Mouse (Mus musculus): Measurements from ENCODE around the gene Dnah9.

The Dnah9 gene

GRCm38 (mm10) chr11:65918480-65919236, 249.7 kb downstream of the Dnah9 start:
- no peak for DNase-seq

- DNase-seq: no peak
Observed at GRCm38 (mm10) chr11:65909195-65909594, 259.2 kb downstream of the Dnah9 start.

DNA sequence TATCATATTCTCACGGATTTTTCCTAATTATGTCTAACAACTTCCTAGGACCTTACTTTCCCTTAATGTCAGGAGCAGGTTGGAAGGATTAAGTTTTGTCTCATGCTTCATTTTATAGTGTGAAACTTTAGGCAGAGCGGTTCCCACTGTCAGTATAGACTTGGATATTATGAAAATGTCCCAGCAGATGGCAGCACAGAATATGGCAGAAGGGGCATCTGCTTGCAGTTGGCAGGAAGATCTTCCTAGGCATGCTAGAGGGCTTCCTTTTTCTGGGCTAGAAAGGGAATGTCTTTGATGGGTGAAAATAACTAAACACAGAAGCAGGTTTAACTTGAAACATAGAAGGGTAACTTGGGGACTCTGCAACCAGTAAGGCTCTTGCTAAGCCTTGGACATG, 262.9 kb downstream of the Dnah9 start:
- DNase-seq: peak; percentile 17

- DNase-seq: no peak
Observed at GRCm38 (mm10) chr11:65903944-65904343, 264.4 kb downstream of the Dnah9 start.

DNA sequence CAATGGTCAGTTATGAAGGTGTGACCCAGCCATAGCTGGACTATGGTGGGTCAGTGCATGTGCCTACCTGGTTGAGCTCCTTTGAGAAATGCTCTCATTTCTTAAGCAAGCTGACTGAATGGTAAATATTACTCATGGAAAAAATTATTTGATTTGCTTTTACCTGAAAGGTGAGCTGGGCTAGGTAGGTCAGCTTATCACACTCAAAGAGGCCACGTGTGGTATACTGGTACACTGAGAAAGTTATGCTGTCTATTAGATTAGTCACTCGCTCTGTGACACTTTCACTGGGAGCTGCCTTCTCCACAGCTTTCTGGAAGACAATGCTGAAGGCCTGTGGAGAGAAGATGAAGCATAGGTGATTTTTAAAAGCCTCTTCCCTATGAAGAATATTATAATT, 286.9 kb downstream of the Dnah9 start:
- no peak for DNase-seq

- DNase-seq: no peak
Observed at GRCm38 (mm10) chr11:65877146-65877775, 291.1 kb downstream of the Dnah9 start.

DNA sequence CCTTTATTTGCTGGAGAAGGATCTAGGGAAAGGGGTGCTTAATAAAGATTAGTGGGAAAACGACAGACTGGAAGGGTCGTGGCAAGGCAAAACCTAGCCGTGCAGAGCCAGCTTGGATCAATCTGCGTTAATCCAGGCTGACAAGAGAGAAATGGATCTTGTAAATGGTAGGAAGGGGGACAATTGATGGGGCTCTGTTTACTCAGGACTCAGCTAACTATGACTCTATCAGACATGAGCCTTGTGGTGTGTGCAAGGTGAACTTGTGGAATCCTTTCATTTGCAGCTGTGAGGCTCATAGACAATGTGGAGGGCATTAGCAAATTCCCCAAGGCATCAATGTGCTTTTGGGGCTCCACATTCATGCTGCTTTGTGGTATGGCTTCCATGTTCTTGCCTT, 306.9 kb downstream of the Dnah9 start:
- no peak for DNase-seq

- peak; percentile 21 for DNase-seq
Observed at GRCm38 (mm10) chr11:65852066-65852465, 316.3 kb downstream of the Dnah9 start.

GRCm38 (mm10) chr11:65846446-65846845, 321.9 kb downstream of the Dnah9 start:
- DNase-seq: no peak

GRCm38 (mm10) chr11:65838999-65839398, 329.4 kb downstream of the Dnah9 start:
- DNase-seq: peak; percentile 77

- no peak for DNase-seq
Observed at GRCm38 (mm10) chr11:65824556-65824955, 343.8 kb downstream of the Dnah9 start.

GRCm38 (mm10) chr11:65820877-65821276, 347.5 kb downstream of the Dnah9 start:
- peak; percentile 84 for DNase-seq

GRCm38 (mm10) chr11:65820280-65820679, 348.1 kb downstream of the Dnah9 start:
- peak; percentile 23 for DNase-seq

DNA sequence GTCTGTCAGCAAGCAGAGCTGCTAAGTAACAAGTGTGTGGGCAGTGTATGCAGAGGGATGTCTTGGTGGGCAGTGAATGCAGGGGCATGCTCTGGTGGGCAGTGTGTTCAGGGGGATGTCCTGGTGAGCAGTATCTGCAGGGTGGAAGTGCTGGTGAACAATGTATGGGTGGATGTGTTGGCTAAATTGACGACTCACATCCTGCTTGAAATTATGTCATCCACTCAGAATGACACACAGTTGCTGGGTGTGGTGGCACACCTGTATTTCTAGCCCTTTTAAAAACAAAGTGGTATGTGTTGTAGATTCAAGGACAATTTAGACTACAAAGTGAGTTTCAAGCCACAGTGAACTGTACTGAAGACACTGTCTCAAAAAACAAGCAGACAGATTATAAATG, 350.2 kb downstream of the Dnah9 start:
- no peak for DNase-seq

- DNase-seq: no peak
Observed at GRCm38 (mm10) chr11:65816237-65816636, 352.1 kb downstream of the Dnah9 start.

DNA sequence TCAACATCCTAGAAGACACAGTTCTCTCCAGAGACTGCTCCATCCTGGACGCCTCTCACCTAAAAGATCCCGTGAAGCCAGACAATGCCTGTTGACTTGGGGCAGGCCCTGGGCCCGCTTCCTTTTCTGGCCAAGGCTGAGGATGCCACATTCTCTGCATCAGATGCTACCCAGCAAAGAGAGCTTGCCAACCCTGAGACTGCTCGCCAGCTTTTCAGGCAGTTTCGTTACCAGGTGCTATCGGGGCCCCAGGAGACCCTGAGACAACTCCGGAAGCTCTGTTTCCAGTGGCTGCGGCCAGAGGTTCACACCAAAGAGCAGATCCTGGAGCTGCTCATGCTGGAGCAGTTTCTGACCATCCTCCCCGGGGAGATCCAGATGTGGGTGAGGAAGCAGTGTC, 354.0 kb downstream of the Dnah9 start:
- DNase-seq: no peak

GRCm38 (mm10) chr11:65812088-65812487, 356.3 kb downstream of the Dnah9 start:
- DNase-seq: no peak

- no peak for DNase-seq
Observed at GRCm38 (mm10) chr11:65807601-65808000, 360.8 kb downstream of the Dnah9 start.

GRCm38 (mm10) chr11:65806909-65807504, 361.3 kb downstream of the Dnah9 start, which contains the start of gene Zkscan6:
Gene Zkscan6 (plus strand): TSS chr11:65807175.
- DNase-seq: peak; percentile 93

GRCm38 (mm10) chr11:65806321-65806904, 361.9 kb downstream of the Dnah9 start:
- peak; percentile 43 for DNase-seq

- no peak for DNase-seq
Observed at GRCm38 (mm10) chr11:65801899-65802298, 366.5 kb downstream of the Dnah9 start.

DNA sequence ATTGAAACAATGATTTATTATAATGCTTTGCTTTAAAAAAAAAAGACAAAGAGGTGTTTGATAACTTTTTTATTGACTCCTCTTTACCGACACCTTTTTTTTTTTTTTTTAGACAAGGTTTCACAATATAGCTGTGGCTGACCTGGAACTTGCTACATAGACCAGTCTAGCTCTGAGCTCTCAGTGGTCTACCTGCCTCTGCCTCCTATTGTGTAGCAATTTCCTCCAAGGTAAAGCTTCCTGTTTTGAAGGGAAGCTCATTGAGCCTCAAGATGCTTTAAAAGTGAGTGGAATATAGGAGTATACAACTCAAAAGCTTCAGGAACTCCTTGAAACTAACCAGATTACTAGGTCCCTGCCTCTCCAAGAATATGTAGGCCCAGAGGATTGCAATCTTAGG, 372.5 kb downstream of the Dnah9 start:
- no peak for DNase-seq

- DNase-seq: no peak
Observed at GRCm38 (mm10) chr11:65794428-65795219, 373.7 kb downstream of the Dnah9 start.

Data from lung, postnatal 10 days (tissue).